27 mouse cellular contexts compared by ENCODE assay signal in the genomic region with DNA sequence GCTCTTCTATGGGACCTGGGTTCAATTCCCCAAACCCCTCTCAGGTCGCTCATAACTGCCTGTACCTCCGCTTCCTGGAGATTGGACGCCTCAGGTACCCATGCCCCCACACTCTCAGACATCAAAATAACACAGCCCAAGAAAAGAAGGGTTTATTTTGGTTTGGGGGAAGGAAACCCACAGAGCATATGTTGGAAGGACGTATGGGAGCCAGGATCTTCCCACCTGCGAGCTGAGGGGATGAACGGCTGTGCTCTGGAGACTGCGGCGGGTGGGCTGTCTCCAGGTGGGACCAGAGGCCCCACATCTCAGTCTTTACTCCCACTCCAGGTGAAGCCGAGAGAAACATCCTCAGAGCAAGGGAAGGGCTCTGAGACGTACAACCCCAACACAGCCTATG. TPM values are rescaled to one million over a fixed set of nuclear protein-coding genes. Genes with fewer than 3 reads are reported as not detected.
DNase-seq lines count a peak whose midpoint lies in the region; ATAC-seq and TF ChIP-seq lines count a peak whose summit lies in the region.
"Had no signal": no experiment of that assay in that cellular context is flagged by ENCODE, and none has a peak within 500 bp of the region (broad histone marks: within the 10 kb centered on the region; RNA-seq: fewer than 3 reads in every experiment).

No protein-coding gene starts in this region.

- H3K4me3 ChIP-seq in left cerebral cortex, adult 2 months: no peak overlapping the region
- H3K4me3 ChIP-seq: forebrain, embryonic 10.5 days; forebrain, embryonic 13.5 days; gastrocnemius, adult 2 months; heart, embryonic 12.5 days; heart, embryonic 15.5 days; hindbrain, embryonic 10.5 days; hindbrain, embryonic 13.5 days had no signal

- intact Hi-C loops in left cerebral cortex, adult 2 months (cut with DNase I): no loop called here

- ATAC-seq in granulocyte monocyte progenitor cell, adult 5-6 weeks (replicated peaks; ENCODE audit: poor library complexity, severe bottlenecking): no peak
- ATAC-seq: CD4-positive, CD25-positive, alpha-beta regulatory T cell, adult 4 months; forebrain, embryonic 13.5 days; forebrain, embryonic 16.5 days; hindbrain, embryonic 16.5 days had no signal

- no peak for TF ChIP-seq CTCF in left cerebral cortex, adult 2 months (IDR thresholded peaks at IDR 0.05)

- DNase-seq in left cerebral cortex, adult 2 months (ENCODE audit: extremely low spot score in 1 of 2, low spot score in 2 of 2): no peak
- DNase-seq in left cerebral cortex, adult 9 months (ENCODE audit: low spot score in 2 of 2): no peak
- DNase-seq in right cerebral cortex, postnatal 25 days: peak; percentile 62
- no peak for DNase-seq in right cerebral cortex, postnatal 14 days
- DNase-seq in telencephalon, adult 2 months (ENCODE audit: low read depth, low spot score): peak; percentile 68
- DNase-seq: adrenal gland, adult 2 months; adrenal gland, postnatal 14 days; cerebellum, adult 11-12 months; cerebellum, adult 8-10 months; cerebellum, postnatal 10 days; cerebellum, postnatal 36 days; gastrocnemius, adult 2 months; gastrocnemius, postnatal 14 days; heart, adult 18-20 months; heart, postnatal 10 days; heart, postnatal 36 days had no signal

- H3K27ac ChIP-seq in left cerebral cortex, adult 2 months: peak overlapping the region; percentile 90
- H3K27ac ChIP-seq: forebrain, embryonic 10.5 days; forebrain, embryonic 13.5 days; gastrocnemius, adult 2 months; heart, embryonic 15.5 days; hindbrain, embryonic 10.5 days; hindbrain, embryonic 13.5 days had no signal

RNA-seq across cellular contexts. Expression of gene 1110008P14Rik, which starts 4.8 kb away (rescaled TPM):
- 100 to 1,000 TPM; 341 to 349 TPM for total RNA-seq in left cerebral cortex, adult 2 months (2021)
- total RNA-seq in granulocyte monocyte progenitor cell, adult 5-6 weeks (2014; fragmentation: Nextera tagmentation): 11.7 and 20.7 TPM in 2 replicates
- 5.5 and 11.2 TPM in 2 replicates for total RNA-seq in granulocyte monocyte progenitor cell, adult 5-6 weeks (2017)

RNA-seq across cellular contexts. Expression of gene Lcn2, which starts 11.1 kb away (rescaled TPM):
- total RNA-seq in left cerebral cortex, adult 2 months (2021): 10 to 100 TPM in 1 of 2 experiments, under 1 TPM in 1; 0.44 to 19.4 TPM
- 24.8 and 50.9 TPM in 2 replicates for total RNA-seq in granulocyte monocyte progenitor cell, adult 5-6 weeks (2014; fragmentation: Nextera tagmentation)
- 51.1 and 62.2 TPM in 2 replicates for total RNA-seq in granulocyte monocyte progenitor cell, adult 5-6 weeks (2017)
- total RNA-seq: MEL had no signal

RNA-seq across cellular contexts. Expression of gene Ptges2, which starts 18.7 kb away (rescaled TPM):
- total RNA-seq in left cerebral cortex, adult 2 months (2021): 10 to 100 TPM; 47.2 to 47.8 TPM
- 17.8 and 32.2 TPM in 2 replicates for total RNA-seq in granulocyte monocyte progenitor cell, adult 5-6 weeks (2014; fragmentation: Nextera tagmentation)
- 15.2 and 23.4 TPM in 2 replicates for total RNA-seq in granulocyte monocyte progenitor cell, adult 5-6 weeks (2017)

RNA-seq across cellular contexts. Expression of gene Dnm1, which starts 23.8 kb away (rescaled TPM):
- total RNA-seq in left cerebral cortex, adult 2 months (2021): 1,000 to 10,000 TPM; 1,259 to 1,310 TPM
- 0.85 TPM in 1 of 2 replicates, not detected in the other for total RNA-seq in granulocyte monocyte progenitor cell, adult 5-6 weeks (2014; fragmentation: Nextera tagmentation)
- total RNA-seq in granulocyte monocyte progenitor cell, adult 5-6 weeks (2017): not detected in 2 replicates

RNA-seq across cellular contexts. Expression of gene Ciz1, which starts 24.8 kb away (rescaled TPM):
- total RNA-seq in left cerebral cortex, adult 2 months (2021): 10 to 100 TPM; 89.7 to 90.1 TPM
- 80.5 and 92.0 TPM in 2 replicates for total RNA-seq in granulocyte monocyte progenitor cell, adult 5-6 weeks (2014; fragmentation: Nextera tagmentation)
- total RNA-seq in granulocyte monocyte progenitor cell, adult 5-6 weeks (2017): 50.8 and 52.0 TPM in 2 replicates

Comparison
In these comparisons a context has a peak if more than half of its experiments do, and no peak if none do; other contexts are left out.
1. DNase-seq: peak in right cerebral cortex, postnatal 25 days (single experiment) and telencephalon, adult 2 months (single experiment); none in left cerebral cortex, adult 2 months (0 of 2), left cerebral cortex, adult 9 months (0 of 2) and right cerebral cortex, postnatal 14 days (single experiment).
2. RNA of gene 1110008P14Rik, which starts 4.8 kb away (total RNA-seq): 341 to 349 TPM in left cerebral cortex, adult 2 months; 5.5 to 20.7 TPM in granulocyte monocyte progenitor cell, adult 5-6 weeks; every median in the first group is over 10 times any median in the second.